Mouse (Mus musculus) olfactory bulb, adult 2 months (tissue): ENCODE data around the gene Tenm3.

Experiments used
- CTCF ChIP-seq: fragments of 200-500 bp; IDR thresholded peaks from 2 replicates; pipeline ENCODE4 v1.5.1; 2012; ENCODE audit warnings: low read depth, mild to moderate bottlenecking, low read length, moderate library complexity; ENCODE audit not compliant: insufficient read depth
- POLR2A ChIP-seq: fragments of 200-500 bp; IDR thresholded peaks from 2 replicates; pipeline ENCODE4 v1.6.1; 2012; ENCODE audit warnings: mild to moderate bottlenecking, low read depth, low read length, moderate library complexity; ENCODE audit not compliant: insufficient read depth

DNA sequence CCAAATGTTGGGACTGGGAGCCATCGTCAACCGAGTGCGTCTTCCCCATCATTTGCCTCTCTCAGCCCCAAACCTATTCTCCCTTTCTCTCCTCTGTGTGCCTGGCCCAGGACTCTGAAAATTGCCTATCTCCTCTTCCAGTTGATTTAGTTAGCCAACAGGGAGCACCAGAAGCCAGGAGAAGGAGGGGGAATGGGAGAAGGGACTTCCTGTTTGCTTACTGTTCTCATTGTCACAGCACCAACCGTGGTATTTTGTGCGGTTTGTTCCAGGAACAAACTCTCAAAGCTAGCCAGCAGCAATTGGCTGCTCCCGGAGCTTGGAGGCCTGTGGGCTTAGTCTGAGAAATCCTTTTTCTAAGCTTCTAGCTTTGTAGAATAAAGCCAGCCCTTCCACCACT, 636.2 kb downstream of the Tenm3 start:
- no peak for TF ChIP-seq POLR2A
- no peak for TF ChIP-seq CTCF
